Mouse (Mus musculus) brain, embryonic 14.5 days (tissue): ENCODE measurements around the gene Fam222a. TPM values are rescaled to one million over a fixed set of nuclear protein-coding genes. Genes with fewer than 3 reads are reported as not detected.

ENCODE experiments used
- DNase-seq: peaks from one replicate; pipeline ENCODE4 v3.0.0-alpha.2; 2011; ENCODE audit warnings: low read depth
- CTCF ChIP-seq: fragments of 200-500 bp; IDR thresholded peaks from 2 replicates; pipeline ENCODE4 v1.5.1; 2012; ENCODE audit warnings: inconsistent platforms, mild to moderate bottlenecking, moderate library complexity, borderline replicate concordance; ENCODE audit not compliant: insufficient read depth, insufficient read length; ENCODE audit errors: extremely low read depth
- POLR2A ChIP-seq: fragments of 200-500 bp; IDR thresholded peaks from 2 replicates; pipeline ENCODE4 v1.6.1; 2012; ENCODE audit warnings: mild to moderate bottlenecking, inconsistent platforms, borderline replicate concordance; ENCODE audit not compliant: poor library complexity, insufficient read depth, insufficient read length, severe bottlenecking; ENCODE audit errors: extremely low read depth
- polyA plus RNA-seq: library from polyadenylated mRNA; depleted of rRNA; stranded (reverse); fragments of >200 nt; gene quantifications from 2 replicates; pipeline ENCODE4 v1.2.3, GENCODE M21; 2012; rRNA removed

Fam222a gene
- 13.6 and 16.6 TPM in 2 replicates for polyA plus RNA-seq

GRCm38 (mm10) chr5:114567565-114568197 lies at the start of gene Fam222a:
Fam222a (plus strand) TSS chr5:114568016.
- DNase-seq = peak; percentile 89
- TF ChIP-seq CTCF (peak; percentile 75), POLR2A (no peak)

GRCm38 (mm10) chr5:114528355-114528754 lies 39.5 kb upstream of the Fam222a start:
- no peak for TF ChIP-seq POLR2A
- no peak for TF ChIP-seq CTCF
- no peak for DNase-seq

- TF ChIP-seq POLR2A (no peak), CTCF (no peak)
- DNase-seq = no peak
Observed at GRCm38 (mm10) chr5:114530337-114530736, 37.5 kb upstream of the Fam222a start.

GRCm38 (mm10) chr5:114532055-114532454 lies 35.8 kb upstream of the Fam222a start:
- DNase-seq = no peak
- TF ChIP-seq POLR2A (no peak), CTCF (no peak)

GRCm38 (mm10) chr5:114537308-114538020 lies 30.4 kb upstream of the Fam222a start:
- peak; percentile 94 for DNase-seq
- TF ChIP-seq POLR2A (no peak), CTCF (no peak)

- TF ChIP-seq POLR2A (no peak), CTCF (no peak)
Observed at GRCm38 (mm10) chr5:114538021-114538405, 29.8 kb upstream of the Fam222a start.

GRCm38 (mm10) chr5:114538752-114539151 lies 29.1 kb upstream of the Fam222a start:
- peak; percentile 87 for DNase-seq
- no peak for TF ChIP-seq POLR2A
- TF ChIP-seq CTCF = no peak

More at GRCm38 (mm10) chr5:114538021-114538405, 29.8 kb upstream of the Fam222a start:
- DNase-seq = no peak

- TF ChIP-seq CTCF = no peak
- no peak for TF ChIP-seq POLR2A
- no peak for DNase-seq
Observed at GRCm38 (mm10) chr5:114539766-114540165, 28.1 kb upstream of the Fam222a start.

- DNase-seq = peak; percentile 73
- TF ChIP-seq POLR2A (no peak), CTCF (no peak)
Observed at GRCm38 (mm10) chr5:114541656-114542445, 26.0 kb upstream of the Fam222a start.

- TF ChIP-seq CTCF (no peak), POLR2A (no peak)
Observed at GRCm38 (mm10) chr5:114543656-114544055, 24.2 kb upstream of the Fam222a start.

GRCm38 (mm10) chr5:114544205-114544604 lies 23.6 kb upstream of the Fam222a start:
- TF ChIP-seq CTCF (no peak), POLR2A (no peak)
- DNase-seq = no peak

More at GRCm38 (mm10) chr5:114543656-114544055, 24.2 kb upstream of the Fam222a start:
- no peak for DNase-seq
